Mouse (Mus musculus): ENCODE results near the gene Sept8.
A peak's percentile ranks its signal among the peaks of the same experiment; 100 is the strongest.

Sept8 gene

GRCm38 (mm10) chr11:53495417-53495816, 23.6 kb upstream of the Sept8 start:
- DNase-seq (ENCODE audit: low spot score in 2 of 2) = no peak

- no peak for DNase-seq (ENCODE audit: low spot score in 2 of 2)
Measured at GRCm38 (mm10) chr11:53496946-53497345, 22.1 kb upstream of the Sept8 start.

GRCm38 (mm10) chr11:53500569-53500968, 18.5 kb upstream of the Sept8 start:
- no peak for DNase-seq (ENCODE audit: low spot score in 2 of 2)

GRCm38 (mm10) chr11:53502039-53502765, 16.9 kb upstream of the Sept8 start:
- no peak for DNase-seq (ENCODE audit: low spot score in 2 of 2)

GRCm38 (mm10) chr11:53503738-53504137, 15.3 kb upstream of the Sept8 start:
- no peak for DNase-seq (ENCODE audit: low spot score in 2 of 2)

GRCm38 (mm10) chr11:53504376-53504775, 14.7 kb upstream of the Sept8 start:
- DNase-seq (ENCODE audit: low spot score in 2 of 2) = no peak

GRCm38 (mm10) chr11:53505026-53505663, 13.9 kb upstream of the Sept8 start:
- DNase-seq (ENCODE audit: low spot score in 2 of 2) = peak in 1 of 2 experiments; percentile 77

- DNase-seq (ENCODE audit: low spot score in 2 of 2) = peak in 1 of 2 experiments; percentile 30
Measured at GRCm38 (mm10) chr11:53507098-53507805, 11.8 kb upstream of the Sept8 start.

GRCm38 (mm10) chr11:53508152-53508551, 10.9 kb upstream of the Sept8 start:
- DNase-seq (ENCODE audit: low spot score in 2 of 2) = no peak

- DNase-seq (ENCODE audit: low spot score in 2 of 2) = no peak
Measured at GRCm38 (mm10) chr11:53508591-53508990, 10.5 kb upstream of the Sept8 start.

GRCm38 (mm10) chr11:53510351-53510750, 8.7 kb upstream of the Sept8 start:
- no peak for DNase-seq (ENCODE audit: low spot score in 2 of 2)

- DNase-seq (ENCODE audit: low spot score in 2 of 2) = no peak
Measured at GRCm38 (mm10) chr11:53516775-53517627, 2.1 kb upstream of the Sept8 start.

- DNase-seq (ENCODE audit: low spot score in 2 of 2) = no peak
Measured at GRCm38 (mm10) chr11:53518759-53519158, 298 bp upstream of the Sept8 start.

GRCm38 (mm10) chr11:53520122-53520978, 1.3 kb downstream of the Sept8 start:
- peak in 1 of 2 experiments; percentile 29 for DNase-seq (ENCODE audit: low spot score in 2 of 2)

- DNase-seq (ENCODE audit: low spot score in 2 of 2) = no peak
Measured at GRCm38 (mm10) chr11:53521120-53521820, 2.2 kb downstream of the Sept8 start.

- no peak for DNase-seq (ENCODE audit: low spot score in 2 of 2)
Measured at GRCm38 (mm10) chr11:53521821-53522131, 2.7 kb downstream of the Sept8 start.

GRCm38 (mm10) chr11:53522362-53522761, 3.3 kb downstream of the Sept8 start:
- no peak for DNase-seq (ENCODE audit: low spot score in 2 of 2)

- DNase-seq (ENCODE audit: low spot score in 2 of 2) = no peak
Measured at GRCm38 (mm10) chr11:53522930-53523329, 3.9 kb downstream of the Sept8 start.

GRCm38 (mm10) chr11:53523545-53524405, 4.7 kb downstream of the Sept8 start:
- DNase-seq (ENCODE audit: low spot score in 2 of 2) = no peak

Data from cerebellum, postnatal 4 days (tissue).